Mouse (Mus musculus) thymus, adult 2 months (tissue): ENCODE data around the gene Rpl3.

ENCODE experiments used
- CTCF ChIP-seq: fragments of 200-500 bp; IDR thresholded peaks from 2 replicates; pipeline ENCODE4 v1.5.1; 2012; ENCODE audit warnings: mild to moderate bottlenecking, control low read depth, low read length, moderate library complexity, borderline replicate concordance; ENCODE audit not compliant: control insufficient read depth, poor library complexity, insufficient read depth; ENCODE audit errors: extremely low read depth
- POLR2A ChIP-seq: fragments of 200-500 bp; IDR thresholded peaks from 2 replicates; pipeline ENCODE4 v1.6.1; 2012; ENCODE audit warnings: mild to moderate bottlenecking, low read length, control low read depth, moderate library complexity; ENCODE audit not compliant: control insufficient read depth, poor library complexity, insufficient read depth; ENCODE audit errors: extremely low read depth

DNA sequence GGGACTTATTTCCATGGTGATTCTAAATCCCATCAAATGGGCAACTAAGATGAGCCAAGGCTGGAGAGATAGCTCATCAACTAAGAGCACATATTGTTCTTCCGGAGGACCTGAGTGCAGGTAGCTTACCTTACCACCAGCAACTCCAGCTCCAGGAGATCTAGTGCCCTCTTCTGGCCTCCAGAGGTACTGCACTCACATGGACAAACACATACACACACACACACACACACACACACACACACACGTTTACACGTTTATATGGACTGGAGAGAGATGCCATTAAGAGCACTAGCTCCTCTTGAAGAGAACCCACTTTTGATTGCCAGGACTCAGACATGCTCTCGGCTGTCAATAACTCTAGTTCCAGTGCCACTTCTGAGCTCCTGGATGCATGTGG, 60.5 kb downstream of the Rpl3 start:
- TF ChIP-seq CTCF: no peak
- no peak for TF ChIP-seq POLR2A
